33 mouse cellular contexts compared by ENCODE assay signal in genomic region chr11:57805047-57805446, GRCm38 (mm10). TPM values are rescaled to one million over a fixed set of nuclear protein-coding genes. Genes with fewer than 3 reads are reported as not detected.
DNase-seq lines count a peak whose midpoint lies in the region; ATAC-seq lines count a peak whose summit lies in the region.
"Had no signal": no experiment of that assay in that cellular context is flagged by ENCODE, and none has a peak within 500 bp of the region (broad histone marks: within the 10 kb centered on the region; RNA-seq: fewer than 3 reads in every experiment).

No protein-coding gene starts in this region.

- no peak overlapping the region for H3K4me2 ChIP-seq in forebrain, embryonic 16.5 days (ENCODE audit: low read length)
- H3K4me2 ChIP-seq: embryonic facial prominence, embryonic 13.5 days; forebrain, embryonic 13.5 days; heart, embryonic 11.5 days; hindbrain, embryonic 14.5 days; intestine, embryonic 15.5 days had no signal

- no peak overlapping the region for H3K4me3 ChIP-seq in forebrain, embryonic 16.5 days (replicated peaks; ENCODE audit: low read length)
- H3K4me3 ChIP-seq: embryonic facial prominence, embryonic 10.5 days; embryonic facial prominence, embryonic 13.5 days; erythroblast, embryonic 14.5 days; forebrain, embryonic 13.5 days; gastrocnemius, adult 2 months; hindbrain, embryonic 10.5 days; intestine, embryonic 15.5 days had no signal

- WGBS in forebrain, embryonic 16.5 days, result 85% methylated on average over 3 of the region's 3 CpGs

- ATAC-seq in CD4-positive, CD25-positive, alpha-beta regulatory T cell, adult 4 months, result peak; percentile 17
- peak; percentile 14 for ATAC-seq in inflammation-experienced regulatory T-cells, adult 6 months
- ATAC-seq in forebrain, embryonic 16.5 days, result no peak
- ATAC-seq: forebrain, embryonic 13.5 days; forebrain, postnatal 0 days; hindbrain, postnatal 0 days; intestine, embryonic 15.5 days had no signal

- intact Hi-C loops in heart, postnatal 14 days (cut with DNase I), result no loop called here

- no peak overlapping the region for H3K27ac ChIP-seq in forebrain, embryonic 16.5 days (ENCODE audit: low read length)
- H3K27ac ChIP-seq: embryonic facial prominence, embryonic 10.5 days; embryonic facial prominence, embryonic 13.5 days; forebrain, embryonic 13.5 days; gastrocnemius, adult 2 months; hindbrain, embryonic 10.5 days; hindbrain, embryonic 14.5 days; hindbrain, postnatal 0 days; intestine, embryonic 15.5 days had no signal

- peaks cover 7% of the 10 kb centered on the region; the same call in 1 of the 2 replicates for H3K36me3 ChIP-seq in forebrain, embryonic 16.5 days (ENCODE audit: control insufficient read depth, insufficient read depth)
- H3K36me3 ChIP-seq: intestine, embryonic 15.5 days had no signal

- H3K9ac ChIP-seq in forebrain, embryonic 16.5 days (replicated peaks; ENCODE audit: low read depth, low read length), result no peak overlapping the region
- H3K9ac ChIP-seq: embryonic facial prominence, embryonic 13.5 days; forebrain, embryonic 13.5 days; forebrain, postnatal 0 days; hindbrain, embryonic 14.5 days; intestine, embryonic 15.5 days had no signal

- H3K9me3 ChIP-seq in forebrain, embryonic 16.5 days (ENCODE audit: control insufficient read depth, low read length), result no peaks in the 10 kb centered on the region
- H3K9me3 ChIP-seq: embryonic facial prominence, embryonic 10.5 days; embryonic facial prominence, embryonic 13.5 days; forebrain, embryonic 13.5 days; hindbrain, embryonic 10.5 days; intestine, embryonic 15.5 days had no signal

- H3K27me3 ChIP-seq in forebrain, embryonic 16.5 days (replicated peaks; ENCODE audit: control insufficient read depth, insufficient read depth, low read length), result no peaks in the 10 kb centered on the region
- H3K27me3 ChIP-seq: embryonic facial prominence, embryonic 13.5 days; forebrain, embryonic 13.5 days; intestine, embryonic 15.5 days had no signal

- H3K4me1 ChIP-seq in forebrain, embryonic 16.5 days (replicated peaks; ENCODE audit: control insufficient read depth, insufficient read depth, low read length), result peaks cover 21% of the 10 kb centered on the region

- DNase-seq in 416B (ENCODE audit: low read depth) (peak; percentile 71), MN1 (ENCODE audit: low spot score) (peak; percentile 57)
- no peak for DNase-seq in heart, postnatal 14 days
- no peak for DNase-seq in yolk sac, embryonic 10.5 days (ENCODE audit: low spot score)
- DNase-seq: adrenal gland, adult 2 months; adrenal gland, postnatal 14 days; B cell, adult 2 months; cerebellum, adult 11 months; cerebellum, adult 2 months; cerebellum, adult 9-11 months; cerebellum, postnatal 25 days; embryo, embryonic 11 days; forebrain, postnatal 0 days; gastrocnemius, adult 2 months; gastrocnemius, postnatal 14 days; heart, postnatal 36 days; kidney, adult 11 months had no signal

RNA-seq across cellular contexts. Expression of gene Sap30l, which starts 3.6 kb away (rescaled TPM):
- polyA plus RNA-seq in CD4-positive, CD25-positive, alpha-beta regulatory T cell, adult 4 months (2017; shearing (Covaris generic)), result 1 to 10 TPM; 5.7 to 8.4 TPM
- 1 to 10 TPM; 4.9 to 6.9 (median 6.7) TPM for polyA plus RNA-seq in inflammation-experienced regulatory T-cells, adult 6 months (2017; shearing (Covaris generic))
- 10 to 100 TPM; 34.3 to 35.6 TPM for total RNA-seq in heart, postnatal 14 days (2021)
- 5.8 and 7.9 TPM in 2 replicates for polyA plus RNA-seq in forebrain, embryonic 16.5 days (2015; fragmentation: Nextera tagmentation; extraction: Ambion mirVana)

RNA-seq across cellular contexts. Expression of gene Hand1, which starts 27.6 kb away (rescaled TPM):
- polyA plus RNA-seq in CD4-positive, CD25-positive, alpha-beta regulatory T cell, adult 4 months (2017; shearing (Covaris generic)), result not detected
- polyA plus RNA-seq in inflammation-experienced regulatory T-cells, adult 6 months (2017; shearing (Covaris generic)), result not detected
- total RNA-seq in heart, postnatal 14 days (2021), result not detected
- not detected in 2 replicates for polyA plus RNA-seq in forebrain, embryonic 16.5 days (2015; fragmentation: Nextera tagmentation; extraction: Ambion mirVana)
- total RNA-seq: CH12.LX; forebrain, postnatal 0 days; gastrocnemius, adult 2 months; gastrocnemius, postnatal 14 days; gastrocnemius, postnatal 4 days; heart, adult 8-10 months; heart, postnatal 36 days; hindbrain, postnatal 0 days had no signal
- polyA plus RNA-seq: cerebellum, adult 2 months; cortical plate, adult 2 months; erythroblast, embryonic 14.5 days; forebrain, embryonic 13.5 days; forebrain, postnatal 0 days; hindbrain, embryonic 14.5 days; hindbrain, postnatal 0 days had no signal

Comparison
In these comparisons a context has a peak if more than half of its experiments do, and no peak if none do; other contexts are left out.
1. DNase-seq: peak in 416B (single experiment) and MN1 (single experiment); none in heart, postnatal 14 days (0 of 2) and yolk sac, embryonic 10.5 days (single experiment).